Mouse (Mus musculus) Patski (cell line): ENCODE measurements around the gene Trpm6. TPM values are rescaled to one million over a fixed set of nuclear protein-coding genes. Genes with fewer than 3 reads are reported as not detected.
A peak's percentile ranks its signal among the peaks of the same experiment; 100 is the strongest.

ENCODE experiments used
- ATAC-seq: fragments of 100-300 bp; one replicate; pipeline ENCODE4 v1.8.0; 2021
- CTCF ChIA-PET: fragments of 350-600 bp; sonication (Branson Sonifier 250); formaldehyde crosslinking; loops from one replicate; lab custom pipeline; 2022; ENCODE audit warnings: inconsistent platforms; lab: Charles Lee
- POLR2A ChIA-PET: fragments of 350-600 bp; sonication (Branson Sonifier 250); formaldehyde crosslinking; loops from one replicate; lab custom pipeline; 2022; ENCODE audit warnings: antibody characterized with exemption, inconsistent platforms; lab: Charles Lee
- DNase-seq: peaks from one replicate; pipeline ENCODE4 v3.0.0-alpha.2; 2011; ENCODE audit warnings: low read depth, low spot score
- H3K27me3 ChIP-seq: fragments of 371-371 bp; one replicate; pipeline ENCODE4 v1.5.1; 2021
- CTCF ChIP-seq: fragments of 100-300 bp; IDR thresholded peaks from one replicate; pipeline ENCODE4 v1.5.1; 2021
- in situ Hi-C: fragments of 300-500 bp; cut with MboI; formaldehyde crosslinking; loops from 3 replicates; pipeline ENCODE4 v1.11.1; 2018; ENCODE audit warnings: low pct_unique_long_range_greater_than_20kb, mixed read lengths
- polyA plus RNA-seq: library from polyadenylated mRNA; unstranded; gene quantifications from one replicate; pipeline ENCODE4 v1.2.3, GENCODE M21; 2021

The Trpm6 gene
- polyA plus RNA-seq, 1 experiment from 2014 or later = 0.67 TPM

GRCm38 (mm10) chr19:18834971-18835370, 85.2 kb downstream of the Trpm6 start:
- in situ Hi-C loops = loop anchor here (10.0 to 25.0 kb wide), 4 partner anchors 140 to 1373 kb away; no protein-coding TSS in a partner anchor
- ATAC-seq = no peak
- peaks cover 9% of the 10 kb centered on the region for H3K27me3 ChIP-seq
- DNase-seq = no peak
- TF ChIP-seq CTCF = peak; percentile 94
- POLR2A ChIA-PET = no interaction called here
- CTCF ChIA-PET = interaction anchor here (0.5 to 1.3 kb wide), 4 partner anchors 11 to 284 kb away, joined by 3 to 6 read pairs (median 4); no protein-coding TSS in a partner anchor

DNA sequence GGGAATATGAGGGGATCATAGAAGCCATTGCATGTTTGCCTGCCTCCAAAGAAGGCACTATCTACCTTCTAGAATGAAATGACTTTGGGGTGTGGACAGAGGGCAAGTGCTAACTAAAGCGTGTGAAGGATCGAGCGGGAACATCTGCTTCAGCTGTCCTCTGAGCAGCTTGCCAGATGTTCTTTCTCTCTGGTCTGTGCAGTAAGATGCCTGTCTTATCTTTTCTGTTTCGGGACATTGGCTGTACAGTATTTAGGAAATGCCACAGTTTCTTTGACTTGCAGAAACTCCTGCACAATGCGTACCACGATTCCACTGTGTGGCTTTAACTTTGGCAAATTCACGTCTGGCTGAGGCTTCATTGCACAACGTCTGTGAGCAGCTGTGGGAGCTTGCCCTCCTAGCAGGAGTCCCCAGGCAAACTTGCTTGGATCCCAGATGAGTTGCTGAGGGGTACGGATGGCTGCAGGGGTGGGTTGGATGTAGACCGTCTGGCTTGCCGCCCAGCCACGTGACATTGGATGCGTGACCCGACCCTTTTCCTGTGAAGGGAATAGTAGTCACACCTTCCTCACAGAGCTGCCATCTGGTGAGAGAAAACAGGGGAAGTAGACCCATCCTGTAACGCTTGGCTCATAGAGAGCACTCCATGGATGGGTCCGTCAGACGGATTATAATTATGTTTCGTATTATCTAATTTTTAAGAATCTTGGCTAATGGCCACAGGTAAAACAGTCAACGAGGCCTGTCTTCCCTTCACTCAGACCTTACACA, 92.2 kb downstream of the Trpm6 start:
- POLR2A ChIA-PET = no interaction called here
- no peak for TF ChIP-seq CTCF
- CTCF ChIA-PET = interaction anchor here (1.3 kb wide), 1 partner anchor 8 kb away, joined by 3 read pairs; no protein-coding TSS in a partner anchor
- H3K27me3 ChIP-seq = peaks cover 8% of the 10 kb centered on the region
- ATAC-seq = no peak
- DNase-seq = no peak
- in situ Hi-C loops = loop anchor here (25.0 kb wide), 2 partner anchors 980 to 1380 kb away; no protein-coding TSS in a partner anchor

GRCm38 (mm10) chr19:18842626-18843025, 92.8 kb downstream of the Trpm6 start:
- POLR2A ChIA-PET = no interaction called here
- ATAC-seq (no peak), DNase-seq (no peak)
- TF ChIP-seq CTCF = no peak
- CTCF ChIA-PET = interaction anchor here (1.3 kb wide), 1 partner anchor 9 kb away, joined by 3 read pairs; no protein-coding TSS in a partner anchor
- H3K27me3 ChIP-seq = peaks cover 8% of the 10 kb centered on the region
- in situ Hi-C loops = loop anchor here (25.0 kb wide), 2 partner anchors 980 to 1380 kb away; no protein-coding TSS in a partner anchor

DNA sequence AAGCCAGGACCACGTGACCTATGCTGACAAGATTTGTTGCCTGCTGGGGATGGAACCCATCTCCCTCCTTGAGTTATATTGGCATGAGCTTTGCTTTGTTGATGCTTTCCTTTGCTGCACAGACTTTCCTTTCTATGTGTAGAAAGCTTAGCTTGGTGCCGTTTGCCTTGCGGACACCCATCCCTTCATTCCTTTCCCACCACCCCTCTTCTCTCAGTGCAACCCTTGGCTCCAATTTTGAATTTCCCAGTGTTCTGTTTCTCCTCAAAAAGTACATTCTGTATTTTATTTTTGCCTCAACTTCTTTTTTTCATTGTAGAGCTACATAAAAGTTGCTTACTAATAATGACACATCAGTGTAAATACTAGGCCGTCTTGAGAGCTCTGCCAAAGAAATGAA, 96.6 kb downstream of the Trpm6 start:
- H3K27me3 ChIP-seq = no peaks in the 10 kb centered on the region
- ATAC-seq (no peak), DNase-seq (no peak)
- in situ Hi-C loops = loop anchor here (25.0 kb wide), 2 partner anchors 984 to 1384 kb away; no protein-coding TSS in a partner anchor
- no peak for TF ChIP-seq CTCF
- POLR2A ChIA-PET = no interaction called here
- CTCF ChIA-PET = no interaction called here

GRCm38 (mm10) chr19:18868311-18868710, 118.5 kb downstream of the Trpm6 start:
- CTCF ChIA-PET = no interaction called here
- no peak for ATAC-seq
- H3K27me3 ChIP-seq = no peaks in the 10 kb centered on the region
- in situ Hi-C loops = loop anchor here (25.0 kb wide), 1 partner anchor 344 kb away; no protein-coding TSS in a partner anchor
- peak; percentile 56 for TF ChIP-seq CTCF
- DNase-seq = no peak
- POLR2A ChIA-PET = no interaction called here

DNA sequence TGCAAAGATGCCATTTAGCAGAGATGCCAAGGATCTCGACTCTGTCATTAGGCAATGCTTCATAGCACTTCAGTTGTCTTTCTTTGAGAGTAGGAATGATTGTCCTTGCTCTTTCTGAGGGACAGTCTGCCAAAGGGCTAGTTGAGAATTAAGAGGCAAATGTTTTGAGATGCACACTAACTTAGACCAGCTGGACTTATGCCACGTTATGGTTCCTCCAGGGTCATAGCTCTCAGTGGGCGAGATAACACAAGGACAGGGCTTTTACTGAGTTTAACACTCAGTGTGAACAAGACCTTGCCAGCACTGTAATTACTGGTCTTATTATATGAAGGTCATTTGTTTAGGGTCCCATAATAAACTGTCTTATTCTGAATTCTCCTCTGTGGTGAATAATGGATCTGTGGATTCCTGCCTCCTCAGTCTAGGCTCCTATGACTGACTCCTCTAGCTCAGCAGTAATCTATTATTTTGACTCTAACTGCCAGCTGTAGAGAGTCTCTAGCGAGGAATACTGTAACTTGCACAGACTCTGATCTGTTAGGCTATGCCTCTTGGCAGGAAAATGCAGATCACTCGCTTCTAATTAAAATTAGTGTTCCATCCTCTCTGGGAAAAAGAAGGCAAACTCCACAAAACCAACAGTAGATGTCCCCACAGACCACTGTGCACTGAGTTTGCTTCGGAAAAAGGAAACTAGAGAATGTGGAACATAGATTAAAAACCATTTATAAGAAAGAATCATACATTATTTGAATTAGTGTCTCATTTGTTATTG, 123.2 kb downstream of the Trpm6 start:
- ATAC-seq = peak; percentile 47
- CTCF ChIA-PET = interaction anchor here (1.2 kb wide), 2 partner anchors 9 to 16 kb away, joined by 3 to 4 read pairs; no protein-coding TSS in a partner anchor

GRCm38 (mm10) chr19:18873709-18874644, 124.2 kb downstream of the Trpm6 start:
- ATAC-seq = no peak
- TF ChIP-seq CTCF = no peak
- no peak for DNase-seq
- in situ Hi-C loops = loop anchor here (25.0 kb wide), 1 partner anchor 338 kb away; no protein-coding TSS in a partner anchor
- ChIA-PET CTCF (interaction anchor here (0.8 to 1.2 kb wide), 3 partner anchors 9 to 16 kb away, joined by 3 to 4 read pairs (median 4); no protein-coding TSS in a partner anchor), POLR2A (no interaction called here)
- H3K27me3 ChIP-seq = no peaks in the 10 kb centered on the region

More for the DNA sequence above, 123.2 kb downstream of the Trpm6 start:
- DNase-seq = no peak
- TF ChIP-seq CTCF = peak; percentile 76
- H3K27me3 ChIP-seq = no peaks in the 10 kb centered on the region
- in situ Hi-C loops = loop anchor here (25.0 kb wide), 1 partner anchor 339 kb away; no protein-coding TSS in a partner anchor
- POLR2A ChIA-PET = no interaction called here

GRCm38 (mm10) chr19:18879264-18879663, 129.5 kb downstream of the Trpm6 start:
- no peak for ATAC-seq
- in situ Hi-C loops = loop anchor here (5.0 kb wide), 1 partner anchor 1468 kb away; no protein-coding TSS in a partner anchor
- no peaks in the 10 kb centered on the region for H3K27me3 ChIP-seq
- no peak for DNase-seq
- CTCF ChIA-PET = no interaction called here
- POLR2A ChIA-PET = no interaction called here
- no peak for TF ChIP-seq CTCF

- H3K27me3 ChIP-seq = no peaks in the 10 kb centered on the region
- DNase-seq = no peak
- in situ Hi-C loops = no loop called here
- TF ChIP-seq CTCF = no peak
- ATAC-seq = no peak
- POLR2A ChIA-PET = no interaction called here
- CTCF ChIA-PET = no interaction called here
Observed at GRCm38 (mm10) chr19:18881162-18881561, 131.4 kb downstream of the Trpm6 start.
